Mouse (Mus musculus): ENCODE measurements around the gene Leng1. TPM values are rescaled to one million over a fixed set of nuclear protein-coding genes. Genes with fewer than 3 reads are reported as not detected.

Leng1 gene
- total RNA-seq, 1 experiment from 2014 or later: 14.7 TPM

GRCm38 (mm10) chr7:3692382-3692986 is 26.8 kb upstream of the Leng1 start, which contains the start of gene Tsen34:
Gene Tsen34, plus strand, starts transcription at chr7:3692863.
- no peak for DNase-seq

DNA sequence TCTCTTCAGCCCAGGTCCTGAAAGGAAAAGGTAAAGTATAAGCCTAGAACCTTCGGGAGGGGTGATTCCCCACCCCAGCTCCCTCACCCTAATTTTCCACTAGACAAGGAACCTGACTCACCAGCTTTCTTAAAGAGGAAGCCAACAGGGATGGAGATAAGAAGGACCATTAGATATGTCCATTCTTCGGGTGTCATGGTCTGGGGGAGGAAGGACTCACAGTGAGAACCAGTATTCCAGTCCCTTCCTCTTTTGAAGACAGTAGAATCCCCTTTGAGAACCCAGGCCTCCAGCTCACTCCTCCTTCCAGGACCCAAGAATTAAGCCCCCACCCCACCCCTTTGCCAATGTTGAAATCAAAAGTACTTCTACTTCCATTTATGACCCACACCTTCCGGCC is 26.3 kb upstream of the Leng1 start:
- no peak for DNase-seq

GRCm38 (mm10) chr7:3685400-3686187 is 20.0 kb upstream of the Leng1 start:
- DNase-seq: no peak

- DNase-seq: no peak
Measured at GRCm38 (mm10) chr7:3684698-3685097, 19.1 kb upstream of the Leng1 start.

DNA sequence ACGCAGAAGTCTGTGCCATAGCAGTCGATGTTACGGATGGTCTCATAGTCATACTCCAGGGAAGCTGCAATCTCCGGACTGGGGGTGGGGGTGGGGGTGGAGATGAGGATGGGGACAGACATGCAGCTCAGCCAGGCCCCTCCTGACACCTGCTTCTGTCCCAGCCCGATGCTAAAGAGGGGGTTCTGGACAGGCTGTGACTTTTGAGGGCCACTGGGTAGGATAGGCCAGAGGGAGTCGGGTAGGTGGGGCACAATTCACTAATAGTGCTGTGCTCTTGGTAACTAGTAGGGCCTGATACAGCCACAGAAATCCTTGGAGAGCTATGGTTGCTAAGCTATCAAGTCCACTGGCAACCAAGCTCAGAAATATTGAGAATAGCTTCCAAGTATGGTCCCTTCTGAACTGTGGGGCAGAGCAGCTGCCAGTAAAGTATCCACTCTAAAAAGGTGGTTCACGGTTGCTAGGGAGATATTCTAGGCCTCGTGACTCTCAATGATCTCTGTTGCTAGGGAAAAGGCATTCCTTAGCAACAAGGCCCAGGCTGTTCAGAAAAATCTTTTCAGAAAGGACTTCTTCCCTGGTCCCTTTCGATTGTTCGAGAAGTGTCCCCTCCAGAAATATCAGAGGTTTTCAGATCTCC is 18.4 kb upstream of the Leng1 start:
- no peak for DNase-seq

GRCm38 (mm10) chr7:3677342-3677741 is 11.7 kb upstream of the Leng1 start, which contains the start of gene Tmc4:
Gene Tmc4, minus strand, starts transcription at chr7:3677553.
- DNase-seq: no peak

DNA sequence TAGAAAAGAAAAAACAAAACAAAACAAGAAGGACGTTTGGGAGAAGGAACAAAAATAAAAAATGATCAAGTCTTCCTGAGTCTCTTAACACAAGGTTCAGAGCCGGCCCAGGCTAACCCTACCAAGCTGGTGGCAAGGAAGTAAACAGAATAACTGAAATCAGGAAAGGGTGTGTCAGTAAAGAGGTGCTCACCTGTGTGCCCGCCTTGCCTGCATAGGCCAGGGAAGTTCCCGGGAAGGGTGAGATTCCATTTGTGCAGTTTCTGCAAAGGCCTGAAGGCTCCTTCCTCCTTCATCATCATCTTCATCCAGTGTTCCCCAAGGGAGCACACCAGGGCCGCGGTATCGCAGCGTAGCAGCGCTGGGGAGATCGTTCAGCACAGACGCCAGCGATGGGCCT is 10.7 kb upstream of the Leng1 start:
- no peak for DNase-seq

DNA sequence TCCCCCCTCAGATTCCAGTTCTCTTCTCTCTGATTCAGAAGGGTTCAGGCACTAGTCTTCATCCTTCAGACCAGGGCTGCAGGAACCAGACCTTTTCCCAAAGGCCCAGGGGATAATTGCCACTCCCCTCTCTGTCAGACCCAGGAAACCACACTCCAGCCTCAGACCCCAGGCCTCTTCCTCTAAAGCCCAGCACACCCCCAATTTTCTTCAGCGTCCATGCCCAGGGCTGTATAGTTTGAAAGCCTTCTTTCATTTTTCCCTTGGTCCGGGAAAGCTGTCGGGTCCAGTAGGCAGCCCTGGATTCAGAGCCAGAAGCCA is 9.5 kb upstream of the Leng1 start:
- no peak for DNase-seq

DNA sequence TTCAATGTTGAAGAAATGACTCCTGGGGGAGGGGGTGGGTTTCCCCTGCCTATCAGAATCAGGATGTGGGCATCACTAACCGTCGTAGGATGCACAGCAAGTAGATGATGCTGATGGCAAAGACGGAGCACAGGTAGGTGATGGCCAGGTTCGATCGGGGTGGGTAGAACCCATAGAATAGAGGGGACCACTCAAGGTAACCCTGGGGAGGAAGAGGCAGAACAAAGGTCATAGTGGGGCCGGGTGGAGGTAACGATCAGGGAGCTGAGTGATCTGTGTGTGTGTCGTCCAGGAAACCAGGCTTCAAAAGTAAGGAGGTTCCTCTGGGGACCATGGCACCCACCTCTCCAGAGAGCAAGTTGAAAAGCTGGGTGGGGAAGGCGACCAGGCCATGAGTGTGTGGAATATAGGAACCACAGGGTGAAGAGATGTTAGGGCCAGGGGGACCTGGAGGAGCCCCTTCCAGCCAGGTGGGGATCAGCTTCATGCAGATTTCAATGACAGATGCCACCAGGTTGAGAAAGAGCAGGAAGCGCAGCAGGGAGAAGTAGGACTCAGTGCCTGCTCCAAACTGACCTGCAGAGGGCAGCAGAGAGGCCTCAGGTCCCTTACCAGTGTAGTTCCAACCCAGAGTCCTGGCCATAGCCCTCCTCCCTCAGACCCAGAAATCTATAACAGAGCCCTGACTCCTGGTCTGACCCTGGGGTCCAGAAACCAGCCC is 9.0 kb upstream of the Leng1 start:
- DNase-seq: peak; percentile 91

- DNase-seq: peak; percentile 54
Measured at GRCm38 (mm10) chr7:3666921-3667391, 1.3 kb upstream of the Leng1 start.

DNA sequence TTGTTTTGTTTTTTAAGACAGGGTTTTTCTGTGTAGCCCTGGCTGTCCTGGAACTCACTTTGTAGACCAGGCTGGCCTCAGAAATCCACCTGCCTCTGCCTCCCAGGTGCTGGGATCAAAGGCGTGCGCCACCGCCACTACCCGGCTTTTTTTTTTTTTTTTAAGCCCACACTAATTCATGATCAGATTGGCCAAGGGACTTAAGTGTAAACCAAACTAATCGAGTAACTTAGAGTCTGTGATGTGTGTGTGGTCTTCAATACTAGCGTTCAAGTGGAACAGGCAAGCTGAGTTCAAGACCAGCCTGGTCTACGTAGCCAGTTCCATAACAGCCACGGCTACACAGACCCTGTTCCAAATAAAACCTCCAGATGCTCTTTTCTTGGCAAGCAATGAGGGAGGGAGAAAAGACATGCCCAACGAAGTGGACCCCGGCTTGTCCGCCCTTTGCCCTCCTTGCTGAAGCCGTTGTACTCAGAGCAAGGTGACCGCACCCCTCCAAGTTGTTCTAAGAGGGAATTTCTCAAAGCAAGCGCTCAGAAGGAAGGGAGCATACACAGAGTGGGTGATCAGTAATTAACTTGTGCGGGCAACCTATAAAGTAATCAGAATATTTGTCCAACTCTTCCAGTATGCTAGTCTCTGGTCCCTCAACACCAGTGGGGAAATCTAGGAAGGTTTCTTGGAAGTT is 971 bp downstream of the Leng1 start:
- peak; percentile 34 for DNase-seq

GRCm38 (mm10) chr7:3658578-3658977 is 7.1 kb downstream of the Leng1 start:
- DNase-seq: no peak

GRCm38 (mm10) chr7:3656966-3657365 is 8.7 kb downstream of the Leng1 start:
- DNase-seq: no peak

DNA sequence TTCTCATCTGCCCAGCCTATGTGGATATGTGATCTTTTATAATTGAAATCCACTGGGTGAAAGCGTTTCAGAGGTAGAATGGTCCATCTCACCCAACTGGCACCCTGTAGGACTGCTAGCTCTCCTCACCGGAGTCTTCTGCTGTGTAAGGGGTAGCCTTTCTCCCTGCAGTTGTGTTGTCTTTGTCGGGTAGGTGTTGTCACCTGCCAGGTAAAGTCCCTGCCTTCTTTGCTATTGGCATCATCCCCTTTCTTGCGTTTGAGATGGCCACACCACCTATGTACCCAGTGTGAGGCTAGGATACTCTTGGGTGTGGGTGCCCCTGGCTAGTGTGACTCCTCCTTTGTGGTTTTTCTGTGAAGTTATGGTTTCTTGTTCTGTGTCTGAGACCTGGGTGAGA is 19.0 kb downstream of the Leng1 start:
- no peak for DNase-seq

DNA sequence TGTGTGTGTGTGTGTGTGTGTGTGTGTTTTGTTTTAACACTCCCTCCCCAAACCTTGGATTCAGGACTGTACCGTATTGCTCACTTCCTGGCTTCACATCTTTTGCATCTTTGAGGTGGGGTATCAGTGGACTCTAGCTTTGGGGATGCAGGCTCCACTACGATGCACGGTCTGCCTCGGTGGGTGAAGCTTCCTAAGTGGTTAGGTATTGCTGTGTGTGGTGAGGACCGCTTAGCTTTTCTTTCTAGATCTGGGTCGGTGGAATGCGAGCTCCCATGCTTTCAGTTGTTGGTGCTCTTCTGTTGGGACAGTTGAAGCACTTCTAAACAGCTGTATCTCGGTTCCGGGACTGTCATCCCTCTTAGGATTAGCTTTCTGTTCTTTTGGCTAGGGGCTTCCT is 19.5 kb downstream of the Leng1 start:
- no peak for DNase-seq

DNA sequence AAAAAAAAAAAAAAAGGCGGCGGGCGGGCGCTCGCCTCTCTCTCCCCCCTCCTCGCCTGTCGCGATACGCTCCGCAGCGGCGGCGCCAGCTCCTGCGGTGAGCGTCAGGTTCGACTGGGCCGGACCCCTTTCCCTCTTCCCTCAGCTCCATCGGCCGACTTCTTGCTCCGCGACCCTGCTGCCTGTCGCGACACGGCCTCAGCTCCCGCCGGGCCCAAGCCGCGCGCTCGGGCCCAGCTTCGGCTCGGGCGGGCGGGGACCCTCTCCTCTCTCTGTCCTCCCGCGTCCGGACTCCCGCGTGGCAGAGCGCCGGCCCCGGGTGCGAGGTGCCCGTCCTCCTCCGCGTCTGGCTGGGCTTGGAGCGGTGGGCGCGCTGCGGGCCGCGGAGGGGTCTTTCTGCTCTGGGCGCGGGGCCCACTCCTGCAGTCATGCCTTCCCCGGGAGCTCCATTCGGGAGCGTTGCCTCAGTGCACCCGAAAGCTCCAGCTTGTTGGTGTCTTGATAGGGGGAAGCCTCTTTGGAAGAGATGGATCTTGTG is 20.1 kb downstream of the Leng1 start:
- no peak for DNase-seq

DNA sequence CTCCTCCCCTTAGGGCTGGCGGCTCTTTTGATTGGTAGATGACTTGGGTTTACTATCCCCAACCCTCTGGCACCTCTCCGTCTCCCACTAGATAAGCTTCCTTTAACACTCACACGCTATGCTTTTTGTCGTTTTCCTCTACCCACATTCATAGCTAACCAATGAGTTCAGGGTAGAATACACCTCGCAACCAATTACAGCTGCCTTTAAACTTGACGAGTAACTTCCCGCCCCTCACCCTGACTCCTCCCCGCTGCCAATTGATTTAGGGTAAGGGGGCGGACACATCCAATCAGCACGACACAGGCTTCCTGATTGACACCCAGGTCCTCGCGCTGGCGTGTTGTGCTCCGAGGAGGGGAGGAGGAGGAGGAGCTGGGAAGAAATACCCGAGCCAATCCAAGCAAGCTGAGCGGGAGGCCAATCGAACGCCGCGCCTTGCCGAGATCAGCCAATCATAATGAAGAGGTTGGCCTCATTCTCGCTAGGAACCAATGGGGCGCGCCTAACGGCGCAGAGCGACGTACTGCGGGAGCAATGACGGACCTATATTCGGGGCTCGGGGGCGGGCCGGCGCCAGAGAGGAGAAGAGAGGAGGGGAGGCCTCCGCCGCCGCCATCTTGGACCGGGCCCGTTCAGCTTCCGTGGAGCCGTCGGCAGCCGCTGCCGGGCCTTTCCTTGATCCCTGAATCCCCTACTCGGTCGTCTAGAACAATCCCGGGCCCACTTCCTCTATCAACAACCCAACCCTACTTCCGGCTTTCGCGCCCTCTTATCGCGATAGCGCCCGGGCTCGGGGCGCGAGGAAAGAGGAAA is 20.8 kb downstream of the Leng1 start, which contains the start of gene Cnot3:
TSS of gene Cnot3 (plus strand) at position 597 of the 816 bp plus-strand sequence.
- DNase-seq: peak; percentile 98

GRCm38 (mm10) chr7:3644348-3644671 is 21.3 kb downstream of the Leng1 start:
- no peak for DNase-seq

DNA sequence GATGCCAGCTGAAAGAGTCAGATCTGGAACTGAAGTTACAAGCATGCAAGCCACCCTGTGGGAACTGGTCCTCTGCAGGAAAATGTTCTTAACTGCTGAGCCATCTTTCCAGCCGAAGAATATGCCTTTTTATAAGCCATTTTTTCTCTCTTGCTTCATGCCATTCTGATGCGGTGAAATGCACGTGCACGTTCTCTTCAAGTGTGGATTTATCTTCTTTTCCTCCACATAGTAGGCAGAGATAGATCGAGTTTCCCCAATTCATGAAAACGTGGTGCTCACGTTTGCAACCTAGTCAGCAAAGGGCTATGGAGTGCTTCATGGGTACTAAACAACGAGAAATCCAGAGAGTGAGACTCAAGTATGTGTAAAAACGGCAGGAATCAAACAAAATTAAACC is 21.8 kb downstream of the Leng1 start:
- no peak for DNase-seq

DNA sequence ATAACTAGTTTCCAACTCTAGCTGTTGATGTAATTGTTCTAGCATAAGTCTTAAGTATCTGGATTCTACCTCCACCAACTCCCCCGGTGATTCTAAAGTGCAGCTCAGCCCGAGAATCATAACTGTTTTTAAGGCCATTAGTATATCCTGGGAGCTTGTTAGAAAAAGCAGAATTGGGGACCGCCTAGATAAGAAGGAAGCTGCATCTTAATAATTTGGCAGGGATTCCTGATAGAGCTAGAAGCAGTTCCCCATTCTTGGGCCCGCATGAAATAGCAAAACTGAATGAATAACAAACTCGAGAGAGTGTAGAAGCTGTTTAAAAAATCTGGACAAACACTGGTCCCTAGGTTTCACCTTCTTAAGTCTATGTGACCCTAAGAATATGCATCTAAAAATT is 22.2 kb downstream of the Leng1 start:
- no peak for DNase-seq

DNA sequence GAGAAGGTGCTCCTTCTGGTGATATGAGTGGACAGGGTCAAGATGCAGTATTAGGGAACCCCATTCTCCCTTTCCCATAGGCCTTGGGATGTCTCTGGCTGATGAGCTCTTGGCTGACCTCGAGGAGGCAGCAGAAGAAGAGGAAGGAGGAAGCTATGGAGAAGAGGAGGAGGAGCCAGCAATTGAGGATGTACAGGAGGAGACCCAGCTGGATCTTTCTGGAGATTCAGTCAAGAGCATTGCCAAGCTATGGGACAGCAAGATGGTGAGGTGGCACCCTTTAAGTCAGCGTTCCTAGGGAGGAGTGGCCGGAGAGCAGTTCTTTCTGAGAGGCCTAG is 35.2 kb downstream of the Leng1 start:
- no peak for DNase-seq

Data from adrenal gland, postnatal 14 days (tissue).